Mouse (Mus musculus): Measurements from ENCODE around the gene Fbxo46. TPM values are rescaled to one million over a fixed set of nuclear protein-coding genes. Genes with fewer than 3 reads are reported as not detected.

The Fbxo46 gene
- total and polyA plus RNA-seq, 3 experiments, result 4.0 to 11.6 (median 6.1) TPM

DNA sequence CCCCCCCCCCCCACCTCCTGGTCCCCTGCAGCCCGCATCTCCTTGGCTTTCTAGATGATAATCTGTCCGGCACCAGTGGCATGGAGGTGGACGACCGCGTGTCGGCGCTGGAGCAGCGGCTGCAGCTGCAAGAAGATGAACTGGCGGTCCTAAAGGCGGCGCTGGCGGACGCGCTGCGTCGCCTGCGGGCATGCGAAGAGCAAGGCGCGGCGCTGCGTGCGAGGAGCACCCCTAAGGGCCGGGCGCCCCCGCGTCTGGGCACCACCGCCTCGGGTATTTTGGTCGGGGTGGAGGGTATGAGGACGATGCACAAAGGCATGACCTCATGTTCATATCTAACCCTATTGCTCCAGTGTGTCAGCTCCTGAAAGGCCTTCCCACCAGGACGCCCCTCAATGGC, 59.5 kb downstream of the Fbxo46 start (continued):
- TF ChIP-seq ZNF384 (IDR thresholded peaks at IDR 0.05; ENCODE audit: low read depth, low read length) (no peak), MAX (IDR thresholded peaks at IDR 0.05; ENCODE audit: low read length) (peak; percentile 72; the same call in 1 of the 2 replicates), USF2 (conservative IDR thresholded peaks at IDR 0.05; ENCODE audit: low read depth, low read length) (no peak), IRF4 (IDR thresholded peaks at IDR 0.05; ENCODE audit: low read depth, low read length) (0 out of 2 replicates have a peak, but pooled peaks have one; percentile 18)

DNA sequence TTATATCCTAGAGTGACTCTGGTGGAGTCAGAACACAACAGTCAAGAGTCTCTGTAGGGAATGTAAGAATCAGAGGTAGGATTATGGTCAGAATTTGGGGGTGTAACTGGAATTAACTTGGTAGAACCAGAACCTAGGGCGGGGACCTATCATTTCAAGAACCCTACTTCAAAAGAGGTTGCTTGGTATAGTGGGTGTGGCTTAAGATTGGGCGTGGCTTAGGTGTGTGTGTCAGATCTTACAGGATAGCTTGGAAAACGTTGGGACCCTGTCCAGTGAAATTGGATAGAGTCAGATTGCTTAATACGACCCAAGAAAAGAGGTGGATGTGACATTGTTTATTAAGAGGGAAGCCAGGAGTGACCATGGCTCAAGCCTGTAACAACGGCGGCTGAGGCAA, 60.3 kb downstream of the Fbxo46 start:
- in situ Hi-C loops (cut with MboI; ENCODE audit: low pct_ligation_motif_present, low pct_unique_long_range_greater_than_20kb, low sequenced_read_pairs), result loop anchor here (5.0 kb wide), 1 partner anchor 102 kb away; the partner anchor contains the start of genes Ppm1n and Rtn2
- peak overlapping the region in 2 of 3 experiments; percentile 41 to 62 for H3K4me3 ChIP-seq (replicated peaks in 1 of 3; ENCODE audit: low read depth in 2 of 3, low read length in 2 of 3, poor library complexity in 1 of 3)

DNA sequence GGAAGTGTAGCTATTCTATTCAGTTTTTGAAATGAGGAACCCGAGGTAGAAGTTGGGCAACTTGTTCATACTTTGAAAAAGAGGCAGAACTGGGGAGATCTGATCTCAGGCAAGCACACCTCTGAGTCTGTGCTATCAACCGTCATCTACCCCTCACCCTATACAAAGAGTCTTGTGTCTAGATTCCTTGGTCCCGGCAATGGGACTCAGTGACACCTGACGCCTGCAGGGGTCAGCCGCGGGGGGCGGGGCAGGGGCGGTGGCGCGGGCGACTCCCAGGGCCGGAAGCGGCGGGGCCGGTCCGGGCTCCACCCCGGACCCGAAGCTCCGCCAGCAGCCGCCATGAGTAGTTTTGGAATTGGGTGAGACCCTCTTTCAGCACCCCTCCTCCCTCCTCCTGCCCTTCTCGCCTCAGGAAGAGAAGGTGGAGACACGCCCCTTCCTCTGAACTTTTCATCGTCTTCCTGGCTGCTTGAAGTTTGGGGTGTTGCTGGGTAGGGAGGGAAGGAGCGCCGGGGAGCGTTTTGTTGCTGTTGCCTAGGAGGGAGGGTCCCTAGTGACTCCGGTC, 61.3 kb downstream of the Fbxo46 start:
- DNase-seq (ENCODE audit: extremely low read depth), result peak; percentile 55
- H3K27ac ChIP-seq (ENCODE audit: insufficient read depth, low read depth), result peak overlapping the region; percentile 57
- no peaks in the 10 kb centered on the region for H3K9me3 ChIP-seq (replicated peaks; ENCODE audit: low read length)
- TF ChIP-seq ZMIZ1 (IDR thresholded peaks at IDR 0.05; ENCODE audit: low read depth, low read length) (no peak), TCF12 (IDR thresholded peaks at IDR 0.05; ENCODE audit: low read depth, low read length) (0 out of 2 replicates have a peak, but pooled peaks have one; percentile 33), NELFE (IDR thresholded peaks at IDR 0.05; ENCODE audit: low read depth, low read length) (0 out of 2 replicates have a peak, but pooled peaks have one; percentile 12), MEF2A (IDR thresholded peaks at IDR 0.05; ENCODE audit: borderline replicate concordance, low read depth, low read length) (no peak), CTCF (conservative IDR thresholded peaks at IDR 0.05 in 1 of 2, IDR thresholded peaks at IDR 0.05 in 1 of 2; ENCODE audit: low read depth in 2 of 2, low read length in 2 of 2) (peak in 1 of 2 experiments; percentile 26; a peak in 1 of 4 replicates), UBTF (IDR thresholded peaks at IDR 0.05; ENCODE audit: low read depth, low read length) (no peak), BHLHE40 (IDR thresholded peaks at IDR 0.05; ENCODE audit: low read depth, low read length) (peak; percentile 13; the same call in 1 of the 2 replicates), ELF1 (IDR thresholded peaks at IDR 0.05; ENCODE audit: low read depth, low read length) (peak; percentile 48; the same call in 1 of the 2 replicates), ZNF384 (IDR thresholded peaks at IDR 0.05; ENCODE audit: low read depth, low read length) (no peak), MXI1 (IDR thresholded peaks at IDR 0.05; ENCODE audit: low read depth, low read length) (peak; percentile 70), USF2 (conservative IDR thresholded peaks at IDR 0.05; ENCODE audit: low read depth, low read length) (no peak), JUN (IDR thresholded peaks at IDR 0.05; ENCODE audit: insufficient read depth, low read depth, low read length) (no peak), POLR2A (IDR thresholded peaks at IDR 0.05; ENCODE audit: low read depth, low read length) (peak; percentile 61; the same call in 1 of the 2 replicates), SIN3A (IDR thresholded peaks at IDR 0.05; ENCODE audit: low read length) (peak; percentile 80)
- peaks cover 16 to 49% of the 10 kb centered on the region in 2 experiments for H3K4me1 ChIP-seq (ENCODE audit: control insufficient read depth in 1 of 2, insufficient read depth in 2 of 2)
- peaks cover 8% of the 10 kb centered on the region for H3K27me3 ChIP-seq (replicated peaks)
- peak overlapping the region; percentile 87 for H3K4me2 ChIP-seq (ENCODE audit: insufficient read depth, low read depth, poor library complexity, severe bottlenecking)
- peak overlapping the region; percentile 59 to 87 (median 82) for H3K4me3 ChIP-seq (replicated peaks in 1 of 3; ENCODE audit: low read depth in 2 of 3, low read length in 2 of 3, poor library complexity in 1 of 3)
- H3K79me2 ChIP-seq (replicated peaks; ENCODE audit: control insufficient read depth, extremely low read depth, insufficient read depth, poor library complexity, severe bottlenecking), result no peaks in the 10 kb centered on the region
- peaks cover 18 to 36% of the 10 kb centered on the region in 2 experiments for H3K36me3 ChIP-seq (replicated peaks in 1 of 2; ENCODE audit: control insufficient read depth in 1 of 2, insufficient read depth in 1 of 2, low read length in 1 of 2)
- peak overlapping the region; percentile 76 for H3K9ac ChIP-seq (ENCODE audit: insufficient read depth, low read depth)
- dilution Hi-C loops (cut with MboI; ENCODE audit: extremely low pct_ligation_motif_present, extremely low pct_unique_long_range_greater_than_20kb, low sequenced_read_pairs) (no loop called here), in situ Hi-C loops (cut with MboI; ENCODE audit: low pct_ligation_motif_present, low pct_unique_long_range_greater_than_20kb, low sequenced_read_pairs) (loop anchor here (5.0 kb wide), 1 partner anchor 101 kb away; the partner anchor contains the start of genes Ppm1n and Rtn2)

More for the DNA sequence above, 60.3 kb downstream of the Fbxo46 start:
- peak overlapping the region; percentile 76 for H3K4me2 ChIP-seq (ENCODE audit: insufficient read depth, low read depth, poor library complexity, severe bottlenecking)
- H3K27ac ChIP-seq (ENCODE audit: insufficient read depth, low read depth), result no peak overlapping the region
- TF ChIP-seq ZKSCAN1 (IDR thresholded peaks at IDR 0.05; ENCODE audit: borderline replicate concordance, low read depth, low read length) (no peak), USF2 (conservative IDR thresholded peaks at IDR 0.05; ENCODE audit: low read depth, low read length) (no peak), SMC3 (IDR thresholded peaks at IDR 0.05; ENCODE audit: low read depth, low read length) (no peak), TCF12 (IDR thresholded peaks at IDR 0.05; ENCODE audit: low read depth, low read length) (no peak), HCFC1 (IDR thresholded peaks at IDR 0.05; ENCODE audit: low read depth, low read length) (no peak), TBP (conservative IDR thresholded peaks at IDR 0.05; ENCODE audit: low read depth, low read length) (no peak), ZMIZ1 (IDR thresholded peaks at IDR 0.05; ENCODE audit: low read depth, low read length) (no peak)
- H3K9ac ChIP-seq (ENCODE audit: insufficient read depth, low read depth), result no peak overlapping the region; the same call in 1 of the 2 replicates
- peak; percentile 58 for DNase-seq (ENCODE audit: extremely low read depth)
- dilution Hi-C loops (cut with MboI; ENCODE audit: extremely low pct_ligation_motif_present, extremely low pct_unique_long_range_greater_than_20kb, low sequenced_read_pairs), result no loop called here
- H3K79me2 ChIP-seq (replicated peaks; ENCODE audit: control insufficient read depth, extremely low read depth, insufficient read depth, poor library complexity, severe bottlenecking), result no peaks in the 10 kb centered on the region
- peaks cover 12% of the 10 kb centered on the region for H3K27me3 ChIP-seq (replicated peaks)
- peaks cover 16 to 49% of the 10 kb centered on the region in 2 experiments for H3K4me1 ChIP-seq (ENCODE audit: control insufficient read depth in 1 of 2, insufficient read depth in 2 of 2)
- no peaks in the 10 kb centered on the region for H3K9me3 ChIP-seq (replicated peaks; ENCODE audit: low read length)
- H3K36me3 ChIP-seq (replicated peaks in 1 of 2; ENCODE audit: control insufficient read depth in 1 of 2, insufficient read depth in 1 of 2, low read length in 1 of 2), result peaks cover 16 to 26% of the 10 kb centered on the region in 2 experiments

All from CH12.LX (cell line).